Mouse (Mus musculus) embryonic stem cell, embryonic (primary cell): ENCODE data around the gene Slc25a14.

Source experiments
- CTCF ChIA-PET, 4 experiments: fragments of 300-600 bp in 2 of 4; fragments of 350-600 bp in 2 of 4; sonication (Branson Sonifier 250); formaldehyde crosslinking; loops; one replicate each; lab custom pipeline; 2022; ENCODE audit warnings: inconsistent platforms in 2 of 4; lab: Charles Lee
- POLR2A ChIA-PET, 4 experiments: fragments of 300-600 bp in 2 of 4; fragments of 350-600 bp in 2 of 4; sonication (Branson Sonifier 250); formaldehyde crosslinking; loops; one replicate each; lab custom pipeline; 2022; ENCODE audit warnings: antibody characterized with exemption in 4 of 4, inconsistent platforms in 1 of 4; lab: Charles Lee

Slc25a14 gene

GRCm38 (mm10) chrX:48623379-48624053 is at the start of gene Slc25a14:
Slc25a14 (plus strand) TSS chrX:48623413.
- CTCF ChIA-PET: no interaction called here
- POLR2A ChIA-PET: interaction anchor here in 2 of 4 experiments (1.0 to 3.0 kb wide), 6 partner anchors 13 to 72 kb away, joined by 3 to 10 read pairs (median 6); partner anchors contain the start of gene Zfp280c (in 1 of the 2)

- ChIA-PET CTCF (no interaction called here), POLR2A (interaction anchor here in 2 of 4 experiments (0.8 to 0.9 kb wide), 2 partner anchors 8 to 10 kb away, joined by 3 read pairs; no protein-coding TSS in a partner anchor)
These were observed 39.9 kb upstream of the Slc25a14 start for GRCm38 (mm10) chrX:48583332-48583731.

- CTCF ChIA-PET: interaction anchor here in 1 of 4 experiments (0.7 kb wide), 1 partner anchor 8 kb away, joined by 3 read pairs; no protein-coding TSS in a partner anchor
- POLR2A ChIA-PET: interaction anchor here in 1 of 4 experiments (2.1 kb wide), 1 partner anchor 30 kb away, joined by 8 read pairs; the partner anchor contains the start of gene Slc25a14
These were observed 29.5 kb upstream of the Slc25a14 start for GRCm38 (mm10) chrX:48593721-48594098.

DNA sequence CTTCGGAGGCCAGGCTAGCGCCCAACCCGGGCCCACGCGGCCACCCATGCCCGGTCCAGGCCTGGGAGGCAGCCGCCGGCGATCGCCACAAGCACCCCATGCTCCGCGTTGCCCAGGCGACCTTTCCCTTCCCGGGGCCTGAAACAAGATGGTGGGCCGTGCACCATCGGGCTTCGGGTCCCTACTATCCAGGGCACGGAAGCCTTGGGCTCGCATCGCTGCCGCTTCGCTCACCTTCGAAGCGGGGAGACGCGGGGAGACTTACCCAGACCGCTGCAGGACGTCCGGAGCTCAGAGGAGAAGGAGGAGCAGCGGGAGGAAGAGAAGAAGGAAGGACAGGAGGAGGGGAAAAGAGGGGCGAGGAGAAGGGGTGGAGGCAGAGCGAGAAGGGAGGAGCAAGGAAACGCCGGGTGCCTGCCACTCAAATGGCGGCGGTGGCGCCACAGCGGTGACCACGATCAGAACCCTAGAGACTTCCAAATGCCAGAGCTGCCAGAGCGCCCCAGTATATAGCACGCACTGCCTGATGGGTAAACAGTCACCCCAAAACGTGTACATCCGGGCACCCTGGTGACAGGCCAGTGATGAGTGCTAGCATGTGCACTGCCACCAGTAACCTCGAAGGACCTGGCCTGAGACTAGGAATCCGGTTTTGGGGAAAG is 29.0 kb upstream of the Slc25a14 start, which contains the start of gene Zfp280c:
Zfp280c (minus strand) TSS at position 406 of the 662 bp plus-strand sequence.
- ChIA-PET CTCF (interaction anchor here in 1 of 4 experiments (0.7 kb wide), 1 partner anchor 9 kb away, joined by 3 read pairs; no protein-coding TSS in a partner anchor), POLR2A (interaction anchor here in 1 of 4 experiments (1.1 to 2.1 kb wide), 2 partner anchors 10 to 29 kb away, joined by 3 to 8 read pairs; partner anchors contain the start of gene Slc25a14)

DNA sequence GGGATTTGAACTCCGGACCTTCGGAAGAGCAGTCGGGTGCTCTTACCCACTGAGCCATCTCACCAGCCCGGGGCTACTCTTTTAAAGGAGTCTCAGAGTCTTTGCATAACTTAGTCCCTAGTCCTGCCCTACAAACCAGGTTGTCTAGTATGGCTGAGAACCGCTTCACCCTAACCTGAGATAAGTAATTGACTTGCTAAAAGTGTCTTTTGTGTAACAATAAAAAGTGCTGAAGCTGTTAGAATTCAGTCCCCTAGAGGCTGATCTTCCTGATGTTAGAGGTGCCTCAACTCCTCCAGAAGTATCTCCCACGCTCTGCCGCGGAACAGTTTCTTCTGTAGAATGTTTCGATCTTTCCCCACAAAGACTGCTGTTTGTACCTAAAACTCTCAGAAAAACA is 27.2 kb upstream of the Slc25a14 start:
- ChIA-PET CTCF (no interaction called here), POLR2A (interaction anchor here in 3 of 4 experiments (0.6 to 1.5 kb wide), 3 partner anchors 13 to 141 kb away, joined by 3 to 8 read pairs (median 5); no protein-coding TSS in a partner anchor)

DNA sequence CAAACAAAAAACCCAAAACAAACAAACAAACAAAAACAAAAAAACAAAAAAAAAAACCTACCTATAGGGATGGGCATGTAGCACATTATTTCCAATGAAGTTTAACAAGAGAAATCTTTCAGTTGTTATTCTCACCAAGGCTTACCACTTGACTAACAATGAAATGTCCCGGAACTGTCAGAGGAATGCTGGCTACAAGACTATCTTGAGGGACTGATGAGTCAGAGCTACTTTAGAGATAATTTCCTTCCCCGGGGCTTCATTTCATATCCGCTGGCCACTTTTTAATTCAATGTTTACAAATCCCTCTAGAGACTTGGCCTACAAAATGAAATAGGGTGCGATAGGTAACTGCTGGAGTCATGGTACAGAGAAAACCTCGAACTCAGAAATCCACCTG is 26.3 kb upstream of the Slc25a14 start:
- ChIA-PET CTCF (no interaction called here), POLR2A (interaction anchor here in 1 of 4 experiments (1.4 kb wide), 1 partner anchor 12 kb away, joined by 3 read pairs; no protein-coding TSS in a partner anchor)

GRCm38 (mm10) chrX:48604872-48605271 is 18.3 kb upstream of the Slc25a14 start:
- ChIA-PET POLR2A (no interaction called here), CTCF (no interaction called here)

- ChIA-PET POLR2A (interaction anchor here in 2 of 4 experiments (1.0 to 3.0 kb wide), 7 partner anchors 13 to 73 kb away, joined by 3 to 10 read pairs (median 3); partner anchors contain the start of gene Zfp280c (in 1 of the 2)), CTCF (no interaction called here)
These were observed 199 bp upstream of the Slc25a14 start for GRCm38 (mm10) chrX:48623049-48623378.

DNA sequence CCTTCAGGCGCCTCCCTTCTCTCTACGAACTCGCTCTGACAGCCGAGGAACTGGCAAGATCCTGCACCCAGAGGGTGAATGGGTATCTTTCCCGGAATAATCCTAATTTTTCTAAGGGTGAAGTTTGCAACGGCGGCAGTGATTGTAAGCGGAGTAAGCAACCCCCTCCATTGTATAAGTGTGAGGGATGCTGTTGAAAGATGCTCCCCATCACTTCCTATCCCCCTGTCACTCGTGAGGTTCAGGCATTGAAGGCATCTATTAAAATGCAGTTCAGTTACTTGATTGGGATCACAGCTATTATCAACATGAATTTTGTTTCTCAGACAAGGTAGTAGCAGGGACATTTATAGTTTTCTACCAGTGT is 824 bp downstream of the Slc25a14 start:
- CTCF ChIA-PET: no interaction called here
- POLR2A ChIA-PET: interaction anchor here in 2 of 4 experiments (0.7 to 3.0 kb wide), 4 partner anchors 15 to 32 kb away, joined by 3 to 10 read pairs (median 6); partner anchors contain the start of gene Zfp280c (in 1 of the 2)

- ChIA-PET POLR2A (interaction anchor here in 1 of 4 experiments (0.6 kb wide), 1 partner anchor 51 kb away, joined by 3 read pairs; no protein-coding TSS in a partner anchor), CTCF (no interaction called here)
These were observed 13.8 kb downstream of the Slc25a14 start for GRCm38 (mm10) chrX:48637032-48637431.

- ChIA-PET POLR2A (no interaction called here), CTCF (interaction anchor here in 2 of 4 experiments (0.7 kb wide), 2 partner anchors 10 to 103 kb away, joined by 3 to 4 read pairs; no protein-coding TSS in a partner anchor)
These were observed 20.9 kb downstream of the Slc25a14 start for GRCm38 (mm10) chrX:48644122-48644521.

- ChIA-PET POLR2A (interaction anchor here in 1 of 4 experiments (0.5 kb wide), 1 partner anchor 163 kb away, joined by 8 read pairs; no protein-coding TSS in a partner anchor), CTCF (interaction anchor here in 1 of 4 experiments (0.6 to 0.7 kb wide), 2 partner anchors 755 to 1972 kb away, joined by 3 read pairs; no protein-coding TSS in a partner anchor)
These were observed 43.6 kb downstream of the Slc25a14 start for GRCm38 (mm10) chrX:48666807-48667206.

DNA sequence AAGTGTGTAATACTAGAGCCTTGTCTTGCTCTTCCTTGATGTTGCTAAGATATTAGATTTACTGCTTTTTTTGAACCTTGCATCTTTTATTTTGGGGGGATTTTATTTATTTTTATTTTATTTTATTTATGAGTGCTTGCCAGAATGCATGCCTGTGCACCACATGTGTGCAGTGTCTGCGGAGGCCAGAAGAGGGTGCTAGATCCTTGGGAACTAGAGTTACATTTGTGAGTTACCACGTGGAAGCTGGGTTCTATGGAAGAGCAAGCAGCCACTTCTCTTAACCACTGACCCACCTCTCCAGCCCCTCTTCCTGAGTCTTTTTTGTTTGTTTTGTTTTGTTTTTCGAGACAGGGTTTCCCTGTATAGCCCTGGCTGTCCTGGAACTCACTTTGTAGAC is 46.4 kb downstream of the Slc25a14 start:
- ChIA-PET POLR2A (interaction anchor here in 1 of 4 experiments (0.6 kb wide), 1 partner anchor 25 kb away, joined by 3 read pairs; the partner anchor contains the start of gene Rbmx2), CTCF (interaction anchor here in 2 of 4 experiments (0.6 to 1.0 kb wide), 2 partner anchors 14 to 1102 kb away, joined by 3 to 6 read pairs; no protein-coding TSS in a partner anchor)

DNA sequence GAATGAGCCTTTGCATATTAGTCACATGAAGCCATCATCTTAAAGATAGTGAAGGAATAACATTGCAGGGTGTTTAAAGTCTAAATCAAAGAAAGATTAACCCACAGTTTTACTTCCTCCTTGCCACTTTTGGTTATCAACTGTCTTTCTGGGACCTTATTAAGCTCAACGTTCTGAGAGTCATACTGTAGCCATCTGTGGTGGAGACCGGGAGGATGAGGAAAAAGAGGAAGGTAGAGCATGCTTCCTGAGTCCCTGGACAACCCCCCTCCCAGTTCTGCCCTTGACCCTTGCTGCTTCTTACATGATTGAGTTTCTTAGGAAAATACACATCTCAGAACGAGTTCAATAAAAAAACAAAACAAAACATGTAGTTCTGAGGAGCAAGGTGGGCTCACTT is 48.5 kb downstream of the Slc25a14 start:
- ChIA-PET POLR2A (no interaction called here), CTCF (no interaction called here)

- POLR2A ChIA-PET: no interaction called here
- CTCF ChIA-PET: interaction anchor here in 3 of 4 experiments (0.6 to 1.2 kb wide), 3 partner anchors 10 to 598 kb away, joined by 3 read pairs; no protein-coding TSS in a partner anchor
These were observed 51.0 kb downstream of the Slc25a14 start, which contains the start of gene Gpr119 for GRCm38 (mm10) chrX:48674171-48674570. Gpr119 (minus strand) TSS chrX:48674478.

DNA sequence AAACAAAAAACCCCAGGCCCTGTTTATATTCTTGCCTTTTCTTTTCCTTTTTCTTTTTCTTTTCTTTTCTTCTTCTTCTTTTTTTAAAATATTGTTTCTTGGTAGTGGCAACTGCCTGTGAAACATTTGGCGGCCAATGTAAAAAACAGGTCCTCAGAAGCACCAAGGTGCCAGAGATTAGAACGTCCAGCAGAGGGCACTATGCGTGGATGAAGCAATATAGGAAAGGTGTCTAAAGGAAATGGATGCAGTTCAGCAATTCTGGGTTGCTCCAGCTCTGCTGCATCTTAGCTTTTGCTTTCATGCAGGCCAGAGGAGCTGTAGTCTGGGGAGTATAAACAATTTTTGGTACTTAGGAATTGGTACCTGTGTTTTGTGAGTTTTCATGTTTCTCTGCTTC is 60.2 kb downstream of the Slc25a14 start:
- POLR2A ChIA-PET: no interaction called here
- CTCF ChIA-PET: interaction anchor here in 3 of 4 experiments (0.6 to 1.5 kb wide), 5 partner anchors 8 to 620 kb away, joined by 3 read pairs; no protein-coding TSS in a partner anchor

DNA sequence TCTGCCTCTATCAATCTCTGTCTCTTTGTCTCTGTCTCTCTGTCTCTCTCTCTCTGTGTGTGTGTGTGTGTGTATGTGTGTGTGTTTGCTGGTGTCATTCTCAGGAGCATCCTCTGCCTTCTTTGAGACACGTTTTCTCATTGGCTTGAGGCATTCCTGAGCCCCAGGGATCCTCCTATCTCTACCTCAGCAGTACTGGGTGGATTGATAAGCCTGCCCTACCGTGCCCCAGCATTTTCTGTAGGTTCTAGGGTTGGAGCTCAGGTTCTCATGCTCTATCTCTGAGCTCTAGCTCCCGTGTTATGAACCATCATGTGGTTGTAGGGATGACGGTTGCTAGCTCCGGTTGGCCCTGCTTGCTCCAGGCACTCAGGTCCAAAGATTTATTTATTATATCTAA is 60.6 kb downstream of the Slc25a14 start:
- CTCF ChIA-PET: interaction anchor here in 3 of 4 experiments (0.6 to 1.5 kb wide), 6 partner anchors 8 to 620 kb away, joined by 3 read pairs; no protein-coding TSS in a partner anchor

GRCm38 (mm10) chrX:48694460-48694859 is 71.2 kb downstream of the Slc25a14 start:
- ChIA-PET CTCF (interaction anchor here in 2 of 4 experiments (0.6 kb wide), 2 partner anchors 10 to 110 kb away, joined by 3 read pairs; no protein-coding TSS in a partner anchor), POLR2A (interaction anchor here in 3 of 4 experiments (0.6 to 2.2 kb wide), 6 partner anchors 12 to 594 kb away, joined by 3 to 8 read pairs (median 4); partner anchors contain the start of gene Enox2 (in 1 of the 3))

More for the DNA sequence above, 60.6 kb downstream of the Slc25a14 start:
- POLR2A ChIA-PET: interaction anchor here in 1 of 4 experiments (0.6 kb wide), 1 partner anchor 274 kb away, joined by 4 read pairs; no protein-coding TSS in a partner anchor
